Mouse (Mus musculus): Measurements from ENCODE around the gene Setd7. TPM values are rescaled to one million over a fixed set of nuclear protein-coding genes. Genes with fewer than 3 reads are reported as not detected.

The Setd7 gene
- polyA plus RNA-seq (2017; shearing (Covaris generic)), result 10 to 100 TPM in 1 of 2 experiments, 1 to 10 TPM in 1; 6.0 to 11.4 TPM

DNA sequence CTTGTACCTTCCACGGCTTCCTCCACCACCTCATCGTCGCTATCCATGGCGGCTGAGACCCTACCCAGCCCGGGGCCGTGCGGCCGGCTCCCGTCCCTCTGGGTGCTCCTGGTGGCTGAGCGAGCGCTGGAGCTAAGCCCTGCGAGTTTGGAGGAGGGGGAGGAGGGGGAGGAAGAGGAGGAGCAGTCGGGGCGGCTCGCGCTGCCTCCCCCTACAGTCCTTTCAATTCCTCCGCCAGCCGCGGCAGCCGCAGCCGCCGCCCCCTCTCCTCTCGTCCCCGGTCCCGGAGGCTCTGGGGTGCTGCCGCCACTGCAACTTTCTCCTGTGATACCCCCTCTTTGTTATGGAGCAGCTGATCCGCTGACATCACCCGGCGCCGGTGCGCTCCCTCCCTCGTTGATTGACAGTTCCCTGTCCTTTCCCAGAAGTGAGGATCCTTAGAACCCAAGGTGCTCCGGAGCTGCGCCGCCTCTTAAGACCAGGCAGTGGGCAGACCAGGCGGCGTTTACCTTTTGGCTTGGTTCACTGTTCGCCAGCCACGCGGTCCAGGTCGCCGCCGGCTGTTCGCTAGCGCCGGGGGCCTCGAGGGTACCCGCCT lies at the start of gene Setd7:
Gene Setd7 (minus strand): TSS at position 369 of the 598 bp plus-strand sequence.

DNA sequence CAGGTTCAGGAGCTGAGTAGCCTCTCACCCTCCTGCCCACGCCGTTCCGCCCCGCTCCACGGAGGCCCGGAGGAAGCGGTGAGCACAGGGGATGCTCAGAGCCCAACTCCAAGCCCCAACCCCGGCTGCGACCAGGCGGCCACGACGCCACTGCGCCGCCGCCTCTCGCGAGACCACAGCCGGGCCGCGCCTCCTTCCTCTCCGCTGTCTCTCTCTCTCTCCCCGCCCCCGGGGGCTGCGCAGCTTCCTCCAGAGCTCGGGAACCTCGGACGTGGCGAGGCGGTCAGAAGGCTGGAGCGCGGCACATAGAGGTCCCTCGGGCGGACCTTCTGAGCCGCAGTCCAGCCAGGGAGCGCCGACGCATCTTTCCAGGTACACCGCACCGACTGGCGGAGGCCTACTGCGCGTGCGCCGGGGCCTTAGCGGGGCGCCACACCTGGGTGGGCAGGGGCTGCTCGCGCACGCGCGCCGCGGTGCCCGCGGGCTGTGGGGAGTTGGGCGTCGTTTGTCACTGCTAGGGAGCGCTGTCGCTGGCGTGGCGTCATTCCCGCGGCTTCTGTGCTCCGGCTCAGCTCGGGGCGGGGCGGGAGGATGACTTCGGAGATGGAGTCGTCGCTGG lies 76.8 kb downstream of the Setd7 start, which contains the start of gene Rab33b:
Gene Rab33b (plus strand): TSS at position 180 of the 619 bp plus-strand sequence.

Other genes starting within 250 kb of the Setd7 start
- gene Elf2, start 220.2 kb downstream of the Setd7 start, polyA plus RNA-seq (2017; shearing (Covaris generic)), result 100 to 1,000 TPM in 1 of 2 experiments, 10 to 100 TPM in 1; 96.3 to 108 TPM
- gene Mgarp, start 164.1 kb downstream of the Setd7 start, polyA plus RNA-seq (2017; shearing (Covaris generic)), result 1 to 10 TPM; 1.8 to 3.4 TPM
- 100 to 1,000 TPM; 119 to 189 TPM for gene Ndufc1, start 151.9 kb downstream of the Setd7 start, polyA plus RNA-seq (2017; shearing (Covaris generic))
- gene Naa15, start 145.7 kb downstream of the Setd7 start, polyA plus RNA-seq (2017; shearing (Covaris generic)), result 10 to 100 TPM; 67.1 to 83.4 TPM
- 10 to 100 TPM; 24.3 to 28.8 TPM for gene Rab33b, start 77.0 kb downstream of the Setd7 start, polyA plus RNA-seq (2017; shearing (Covaris generic))
- gene Mgst2, start 99.5 kb upstream of the Setd7 start, polyA plus RNA-seq (2017; shearing (Covaris generic)), result 100 to 1,000 TPM; 147 to 192 TPM

Measured in inflammation-experienced regulatory T-cells (primary cell).